Mouse (Mus musculus): Measurements from ENCODE around the gene Trim7. TPM values are rescaled to one million over a fixed set of nuclear protein-coding genes. Genes with fewer than 3 reads are reported as not detected.
A peak's percentile ranks its signal among the peaks of the same experiment; 100 is the strongest.

Gene Trim7
- polyA plus RNA-seq, 1 experiment from 2014 or later: 4.8 TPM

GRCm38 (mm10) chr11:48852624-48853473 lies 26.9 kb downstream of the Trim7 start:
- ATAC-seq (ENCODE audit: low FRiP score, low TSS enrichment): peak; percentile 2; the same call in 1 of the 2 replicates
- Histone ChIP-seq H3K4me1 (ENCODE audit: insufficient read depth, low read length) (peaks cover 26% of the 10 kb centered on the region), H3K27ac (ENCODE audit: low read length) (no peak overlapping the region), H3K9me3 (ENCODE audit: low read length) (peaks cover 5% of the 10 kb centered on the region; the same call in 1 of the 2 replicates), H3K4me3 (ENCODE audit: low read length) (peak overlapping the region; percentile 69), H3K4me2 (replicated peaks; ENCODE audit: low read depth, low read length) (peak overlapping the region; percentile 74), H3K27me3 (ENCODE audit: insufficient read depth, low read length) (peaks cover 6% of the 10 kb centered on the region; the same call in 1 of the 2 replicates), H3K36me3 (ENCODE audit: insufficient read depth, low read length) (no peaks in the 10 kb centered on the region), H3K9ac (replicated peaks; ENCODE audit: low read length) (peak overlapping the region; percentile 63)
- 8% methylated on average over 23 of the region's 23 CpGs for WGBS

- Histone ChIP-seq H3K4me3 (ENCODE audit: low read length) (peak overlapping the region; percentile 69), H3K4me2 (replicated peaks; ENCODE audit: low read depth, low read length) (peak overlapping the region; percentile 74), H3K9me3 (ENCODE audit: low read length) (peaks cover 5% of the 10 kb centered on the region; the same call in 1 of the 2 replicates), H3K36me3 (ENCODE audit: insufficient read depth, low read length) (no peaks in the 10 kb centered on the region), H3K27ac (ENCODE audit: low read length) (peak overlapping the region; percentile 35; the same call in 1 of the 2 replicates), H3K9ac (replicated peaks; ENCODE audit: low read length) (peak overlapping the region; percentile 63), H3K27me3 (ENCODE audit: insufficient read depth, low read length) (peaks cover 2% of the 10 kb centered on the region; the same call in 1 of the 2 replicates), H3K4me1 (ENCODE audit: insufficient read depth, low read length) (peaks cover 34% of the 10 kb centered on the region)
- under 1% methylated on average over 31 of the region's 31 CpGs for WGBS
- peak; percentile 59; the same call in 1 of the 2 replicates for ATAC-seq (ENCODE audit: low FRiP score, low TSS enrichment)
Observed at GRCm38 (mm10) chr11:48853474-48854180, 27.7 kb downstream of the Trim7 start.

GRCm38 (mm10) chr11:48859014-48859413 lies 33.1 kb downstream of the Trim7 start:
- peak overlapping the region; percentile 74 for H3K4me2 ChIP-seq (replicated peaks; ENCODE audit: low read depth, low read length)
- no peak overlapping the region for H3K27ac ChIP-seq (ENCODE audit: low read length)
- H3K4me3 ChIP-seq (ENCODE audit: low read length): peak overlapping the region; percentile 69
- H3K9me3 ChIP-seq (ENCODE audit: low read length): no peaks in the 10 kb centered on the region
- peaks cover 29% of the 10 kb centered on the region for H3K4me1 ChIP-seq (ENCODE audit: insufficient read depth, low read length)
- under 1% methylated on average over 6 of the region's 6 CpGs for WGBS
- H3K27me3 ChIP-seq (ENCODE audit: insufficient read depth, low read length): no peaks in the 10 kb centered on the region
- no peak overlapping the region for H3K9ac ChIP-seq (replicated peaks; ENCODE audit: low read length)
- no peak for ATAC-seq (ENCODE audit: low FRiP score, low TSS enrichment)
- no peaks in the 10 kb centered on the region for H3K36me3 ChIP-seq (ENCODE audit: insufficient read depth, low read length)

GRCm38 (mm10) chr11:48862784-48863319 lies 36.9 kb downstream of the Trim7 start:
- H3K27me3 ChIP-seq (ENCODE audit: insufficient read depth, low read length): no peaks in the 10 kb centered on the region
- no peak overlapping the region for H3K9ac ChIP-seq (replicated peaks; ENCODE audit: low read length)
- H3K4me2 ChIP-seq (replicated peaks; ENCODE audit: low read depth, low read length): no peak overlapping the region
- H3K36me3 ChIP-seq (ENCODE audit: insufficient read depth, low read length): peaks cover 21% of the 10 kb centered on the region
- ATAC-seq (ENCODE audit: low FRiP score, low TSS enrichment): no peak
- H3K9me3 ChIP-seq (ENCODE audit: low read length): no peaks in the 10 kb centered on the region
- WGBS: 90% methylated on average over 1 of the region's 1 CpGs
- peaks cover 11% of the 10 kb centered on the region for H3K4me1 ChIP-seq (ENCODE audit: insufficient read depth, low read length)
- H3K27ac ChIP-seq (ENCODE audit: low read length): no peak overlapping the region
- H3K4me3 ChIP-seq (ENCODE audit: low read length): no peak overlapping the region

GRCm38 (mm10) chr11:48863808-48864207 lies 37.9 kb downstream of the Trim7 start:
- Histone ChIP-seq H3K9me3 (ENCODE audit: low read length) (no peaks in the 10 kb centered on the region), H3K9ac (replicated peaks; ENCODE audit: low read length) (no peak overlapping the region), H3K36me3 (ENCODE audit: insufficient read depth, low read length) (peaks cover 21% of the 10 kb centered on the region), H3K27ac (ENCODE audit: low read length) (no peak overlapping the region), H3K4me1 (ENCODE audit: insufficient read depth, low read length) (peaks cover 2% of the 10 kb centered on the region), H3K4me3 (ENCODE audit: low read length) (no peak overlapping the region), H3K27me3 (ENCODE audit: insufficient read depth, low read length) (no peaks in the 10 kb centered on the region), H3K4me2 (replicated peaks; ENCODE audit: low read depth, low read length) (no peak overlapping the region)
- ATAC-seq (ENCODE audit: low FRiP score, low TSS enrichment): no peak
- 84% methylated on average over 3 of the region's 3 CpGs for WGBS

GRCm38 (mm10) chr11:48866481-48866880 lies 40.5 kb downstream of the Trim7 start:
- ATAC-seq (ENCODE audit: low FRiP score, low TSS enrichment): no peak
- H3K27ac ChIP-seq (ENCODE audit: low read length): no peak overlapping the region
- no peak overlapping the region for H3K9ac ChIP-seq (replicated peaks; ENCODE audit: low read length)
- peaks cover 17% of the 10 kb centered on the region; the same call in 1 of the 2 replicates for H3K4me1 ChIP-seq (ENCODE audit: insufficient read depth, low read length)
- H3K36me3 ChIP-seq (ENCODE audit: insufficient read depth, low read length): peaks cover 21% of the 10 kb centered on the region
- no peak overlapping the region for H3K4me3 ChIP-seq (ENCODE audit: low read length)
- H3K27me3 ChIP-seq (ENCODE audit: insufficient read depth, low read length): no peaks in the 10 kb centered on the region
- no peak overlapping the region for H3K4me2 ChIP-seq (replicated peaks; ENCODE audit: low read depth, low read length)
- H3K9me3 ChIP-seq (ENCODE audit: low read length): no peaks in the 10 kb centered on the region
- 96% methylated on average over 9 of the region's 9 CpGs for WGBS

GRCm38 (mm10) chr11:48869380-48870110 lies 43.6 kb downstream of the Trim7 start:
- Histone ChIP-seq H3K4me1 (ENCODE audit: insufficient read depth, low read length) (peaks cover 34% of the 10 kb centered on the region), H3K4me2 (replicated peaks; ENCODE audit: low read depth, low read length) (peak overlapping the region; percentile 88), H3K9ac (replicated peaks; ENCODE audit: low read length) (peak overlapping the region; percentile 42), H3K9me3 (ENCODE audit: low read length) (no peaks in the 10 kb centered on the region), H3K4me3 (ENCODE audit: low read length) (peak overlapping the region; percentile 54), H3K36me3 (ENCODE audit: insufficient read depth, low read length) (peaks cover 16% of the 10 kb centered on the region), H3K27me3 (ENCODE audit: insufficient read depth, low read length) (no peaks in the 10 kb centered on the region), H3K27ac (ENCODE audit: low read length) (peak overlapping the region; percentile 36; the same call in 1 of the 2 replicates)
- no peak for ATAC-seq (ENCODE audit: low FRiP score, low TSS enrichment)
- 59% methylated on average over 7 of the region's 7 CpGs for WGBS

GRCm38 (mm10) chr11:48870781-48871180 lies 44.8 kb downstream of the Trim7 start:
- Histone ChIP-seq H3K36me3 (ENCODE audit: insufficient read depth, low read length) (peaks cover 8% of the 10 kb centered on the region; the same call in 1 of the 2 replicates), H3K4me2 (replicated peaks; ENCODE audit: low read depth, low read length) (peak overlapping the region; percentile 88), H3K9ac (replicated peaks; ENCODE audit: low read length) (peak overlapping the region; percentile 69), H3K4me3 (ENCODE audit: low read length) (peak overlapping the region; percentile 54), H3K27me3 (ENCODE audit: insufficient read depth, low read length) (no peaks in the 10 kb centered on the region), H3K4me1 (ENCODE audit: insufficient read depth, low read length) (peaks cover 34% of the 10 kb centered on the region), H3K27ac (ENCODE audit: low read length) (peak overlapping the region; percentile 61), H3K9me3 (ENCODE audit: low read length) (no peaks in the 10 kb centered on the region)
- WGBS: 33% methylated on average over 7 of the region's 7 CpGs
- ATAC-seq (ENCODE audit: low FRiP score, low TSS enrichment): no peak

GRCm38 (mm10) chr11:48871201-48871772 lies 45.3 kb downstream of the Trim7 start, which contains the start of gene Irgm1:
TSS of gene Irgm1 (minus strand) at chr11:48871683.
- ATAC-seq (ENCODE audit: low FRiP score, low TSS enrichment): peak; percentile 47; the same call in 1 of the 2 replicates
- Histone ChIP-seq H3K27me3 (ENCODE audit: insufficient read depth, low read length) (no peaks in the 10 kb centered on the region), H3K36me3 (ENCODE audit: insufficient read depth, low read length) (peaks cover 3% of the 10 kb centered on the region; the same call in 1 of the 2 replicates), H3K4me3 (ENCODE audit: low read length) (peak within 1 kb of the TSS; percentile 54), H3K27ac (ENCODE audit: low read length) (peak within 1 kb of the TSS; percentile 61), H3K9ac (replicated peaks; ENCODE audit: low read length) (peak within 1 kb of the TSS; percentile 69), H3K4me1 (ENCODE audit: insufficient read depth, low read length) (peaks cover 34% of the 10 kb centered on the region), H3K9me3 (ENCODE audit: low read length) (no peaks in the 10 kb centered on the region), H3K4me2 (replicated peaks; ENCODE audit: low read depth, low read length) (peak within 1 kb of the TSS; percentile 88)
- WGBS: 1% methylated on average over 19 of the region's 19 CpGs

Data from kidney, embryonic 16.5 days (tissue).